Mouse (Mus musculus): ENCODE results near the gene Uvrag.
"Not testable (repeated sequence)": the region's sequence is repeated elsewhere in the genome, so short reads cannot be mapped to it uniquely, and the experiment has no call there.

Gene Uvrag

GRCm38 (mm10) chr7:99100087-99100486 lies 40.9 kb downstream of the Uvrag start:
- no peak for DNase-seq (ENCODE audit: low spot score in 2 of 2)

- no peak for DNase-seq (ENCODE audit: low spot score in 2 of 2)
These were observed 43.2 kb downstream of the Uvrag start for GRCm38 (mm10) chr7:99097781-99098180.

DNA sequence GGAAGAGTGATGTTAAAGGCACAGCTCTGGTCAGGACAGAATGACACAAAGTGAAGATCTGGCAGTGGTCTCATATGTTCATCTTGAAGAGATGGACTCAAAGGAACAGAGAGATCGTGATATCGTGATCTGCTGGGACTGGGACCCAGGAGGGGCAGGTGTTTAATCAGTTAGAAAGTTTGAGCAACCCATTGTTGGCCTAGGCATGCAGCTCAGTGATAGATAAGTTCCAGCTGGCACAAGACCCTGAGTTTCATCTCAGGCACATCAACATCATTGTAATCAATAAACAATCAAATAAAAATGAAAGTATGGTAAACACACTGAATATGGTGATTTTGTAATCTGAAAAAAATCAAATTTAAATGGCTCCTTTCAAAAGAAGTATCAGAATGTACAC lies 43.8 kb downstream of the Uvrag start:
- DNase-seq (ENCODE audit: low spot score in 2 of 2), result no peak

DNA sequence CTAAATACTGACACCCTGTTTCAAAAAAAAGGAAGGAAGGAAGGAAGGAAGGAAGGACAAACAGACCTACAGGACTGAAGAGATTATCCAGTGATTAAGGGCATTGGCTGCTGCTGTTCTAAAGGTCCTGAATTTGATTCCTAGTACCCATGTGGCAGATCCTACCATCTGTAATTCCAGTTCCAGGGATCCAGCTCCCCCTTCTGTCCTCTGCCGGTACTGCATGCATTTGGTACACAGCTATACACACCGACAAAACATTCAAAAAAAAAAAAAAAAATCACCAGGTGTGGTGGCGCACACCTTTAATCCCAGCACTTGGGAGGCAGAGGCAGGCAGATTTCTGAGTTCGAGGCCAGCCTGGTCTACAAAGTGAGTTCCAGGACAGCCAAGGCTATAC lies 45.8 kb downstream of the Uvrag start:
- DNase-seq (ENCODE audit: low spot score in 2 of 2), result no peak

GRCm38 (mm10) chr7:99094336-99094735 lies 46.6 kb downstream of the Uvrag start:
- no peak for DNase-seq (ENCODE audit: low spot score in 2 of 2)

GRCm38 (mm10) chr7:99091915-99092645 lies 48.9 kb downstream of the Uvrag start:
- DNase-seq (ENCODE audit: low spot score in 2 of 2), result no peak

DNA sequence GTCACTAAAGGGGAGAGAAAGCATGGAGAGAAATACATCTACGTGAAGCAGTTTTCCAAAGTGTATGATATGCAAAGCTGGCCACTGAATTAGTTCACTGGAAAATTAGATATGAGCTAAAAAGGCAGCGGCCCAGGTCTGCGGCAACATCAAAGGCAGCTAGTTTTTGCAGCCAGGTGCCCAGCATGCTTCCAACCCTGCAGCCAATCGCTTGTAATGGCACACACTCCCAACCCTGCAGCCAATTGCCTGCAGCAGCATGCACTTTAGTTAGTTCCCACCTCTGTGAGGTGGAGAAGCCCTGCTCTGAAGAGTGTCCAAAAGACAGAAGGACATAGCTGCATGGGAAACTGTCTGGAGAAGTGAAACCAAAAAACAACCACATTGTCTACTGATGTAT lies 51.2 kb downstream of the Uvrag start:
- no peak for DNase-seq (ENCODE audit: low spot score in 2 of 2)

GRCm38 (mm10) chr7:99088576-99089346 lies 52.2 kb downstream of the Uvrag start:
- DNase-seq (ENCODE audit: low spot score in 2 of 2), result no peak

- DNase-seq (ENCODE audit: low spot score in 2 of 2), result no peak
These were observed 53.4 kb downstream of the Uvrag start for GRCm38 (mm10) chr7:99087581-99087980.

GRCm38 (mm10) chr7:99086646-99087443 lies 54.1 kb downstream of the Uvrag start:
- no peak for DNase-seq (ENCODE audit: low spot score in 2 of 2)

DNA sequence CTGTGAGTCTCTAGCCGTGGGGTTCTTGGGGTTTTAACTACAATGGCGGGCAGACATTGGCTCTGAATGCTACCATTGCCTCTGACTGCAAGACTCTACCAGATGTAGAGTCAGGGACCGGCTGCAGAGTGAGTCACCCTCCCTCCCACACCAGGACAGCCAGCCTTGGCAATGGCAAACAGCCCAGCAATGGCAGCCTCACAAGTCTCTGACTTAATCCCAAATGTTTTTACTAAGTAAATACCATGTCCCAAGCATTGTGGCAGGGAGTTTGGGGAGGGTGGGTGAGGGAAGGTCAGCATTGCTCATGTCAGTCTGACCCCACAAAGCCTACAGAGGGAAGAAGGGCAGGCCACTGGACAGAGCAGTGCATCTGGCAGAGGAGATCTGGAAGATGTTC lies 55.7 kb downstream of the Uvrag start:
- no peak for DNase-seq (ENCODE audit: low spot score in 2 of 2)

DNA sequence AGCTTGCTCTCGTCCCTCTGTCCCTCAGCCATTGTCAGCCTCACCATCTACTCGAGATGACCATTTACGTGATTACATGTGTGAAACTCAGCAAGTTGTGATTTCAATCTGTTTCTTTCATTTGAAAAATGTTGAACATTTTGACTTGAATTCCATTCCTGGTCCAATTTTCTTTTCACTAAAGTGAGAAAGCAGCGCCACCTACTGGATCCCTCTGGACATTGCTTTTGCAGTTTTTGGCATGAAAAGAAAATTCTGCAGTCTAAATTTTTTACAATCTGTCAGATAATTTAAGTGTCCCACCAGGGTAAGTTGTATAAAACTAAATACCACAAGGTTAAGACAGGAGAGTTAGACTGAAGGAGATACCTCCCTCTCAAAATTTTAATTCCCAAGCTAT lies 61.4 kb downstream of the Uvrag start:
- DNase-seq (ENCODE audit: low spot score in 2 of 2), result peak in 1 of 2 experiments; percentile 28

GRCm38 (mm10) chr7:99078805-99079204 lies 62.1 kb downstream of the Uvrag start:
- no peak for DNase-seq (ENCODE audit: low spot score in 2 of 2)

DNA sequence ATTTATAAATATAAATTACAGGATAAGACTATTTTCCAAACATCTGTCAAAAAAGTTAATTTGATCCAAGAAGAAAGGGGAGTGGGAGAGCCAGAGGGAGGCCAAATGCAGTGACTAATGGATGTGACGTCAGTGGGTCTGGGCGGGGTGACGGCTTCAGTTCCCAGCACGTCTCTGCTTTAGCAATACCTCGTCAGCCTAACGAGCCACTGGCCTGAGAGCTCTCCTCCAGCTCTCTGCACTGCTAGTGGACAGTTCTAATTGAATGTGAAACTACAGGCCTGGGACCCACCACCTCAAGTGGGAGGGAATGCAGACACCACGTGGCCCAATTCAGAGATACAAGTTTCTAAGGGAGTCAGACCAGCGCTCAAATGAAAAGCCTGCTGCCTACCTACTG lies 63.7 kb downstream of the Uvrag start:
- DNase-seq (ENCODE audit: low spot score in 2 of 2), result no peak

GRCm38 (mm10) chr7:99075101-99075500 lies 65.8 kb downstream of the Uvrag start:
- no peak for DNase-seq (ENCODE audit: low spot score in 2 of 2)

DNA sequence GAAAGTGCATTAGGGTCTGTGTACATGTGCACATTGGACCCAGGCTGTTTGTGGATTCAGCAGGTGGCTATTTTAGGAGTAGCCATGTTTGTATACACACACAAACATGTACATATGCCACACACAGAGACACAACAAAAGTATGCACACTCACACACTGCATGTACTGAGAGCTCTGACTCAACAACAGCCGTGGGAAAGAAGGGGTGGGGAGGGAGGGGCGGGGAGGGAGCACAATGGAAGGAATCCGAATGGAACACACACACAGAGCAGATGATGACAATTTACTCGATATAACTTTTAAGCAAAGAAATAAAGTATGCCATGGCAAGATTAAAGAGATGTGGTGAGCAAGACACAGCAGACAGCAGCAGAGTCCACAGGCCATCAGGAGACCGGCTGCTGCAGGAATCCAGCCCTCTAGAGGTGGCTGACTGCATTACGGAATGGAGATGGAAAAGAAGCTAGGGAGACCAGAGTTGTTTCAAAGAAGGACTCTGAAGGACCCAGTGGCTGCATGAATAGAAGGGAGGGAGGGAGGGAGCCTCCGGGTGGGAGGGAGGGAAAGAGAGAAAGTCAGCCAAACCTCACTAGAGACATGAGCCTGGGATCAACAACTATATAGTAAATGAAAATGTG lies 67.1 kb downstream of the Uvrag start:
- no peak for DNase-seq (ENCODE audit: low spot score in 2 of 2)

DNA sequence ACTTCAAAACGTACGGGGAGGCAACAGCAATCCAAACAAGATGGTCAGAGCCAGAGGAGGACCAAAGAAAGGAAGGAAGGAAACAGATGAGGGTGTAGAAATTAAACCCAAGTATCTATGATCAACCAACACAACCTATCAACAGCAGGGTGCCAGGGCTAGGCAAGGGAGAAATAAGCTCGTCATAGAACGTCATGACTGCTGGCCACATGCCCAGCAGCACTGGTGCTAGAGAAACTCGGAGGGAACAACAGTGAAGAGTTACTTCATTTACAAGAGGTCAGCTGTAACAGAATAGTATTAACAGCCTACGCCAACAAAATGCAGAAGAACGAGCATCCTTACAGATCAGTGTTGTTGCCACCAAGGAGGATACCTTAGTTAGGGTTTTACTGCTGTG lies 73.2 kb downstream of the Uvrag start:
- DNase-seq (ENCODE audit: low spot score in 2 of 2), result no peak

GRCm38 (mm10) chr7:99065920-99066319 lies 75.0 kb downstream of the Uvrag start:
- no peak for DNase-seq (ENCODE audit: low spot score in 2 of 2)

DNA sequence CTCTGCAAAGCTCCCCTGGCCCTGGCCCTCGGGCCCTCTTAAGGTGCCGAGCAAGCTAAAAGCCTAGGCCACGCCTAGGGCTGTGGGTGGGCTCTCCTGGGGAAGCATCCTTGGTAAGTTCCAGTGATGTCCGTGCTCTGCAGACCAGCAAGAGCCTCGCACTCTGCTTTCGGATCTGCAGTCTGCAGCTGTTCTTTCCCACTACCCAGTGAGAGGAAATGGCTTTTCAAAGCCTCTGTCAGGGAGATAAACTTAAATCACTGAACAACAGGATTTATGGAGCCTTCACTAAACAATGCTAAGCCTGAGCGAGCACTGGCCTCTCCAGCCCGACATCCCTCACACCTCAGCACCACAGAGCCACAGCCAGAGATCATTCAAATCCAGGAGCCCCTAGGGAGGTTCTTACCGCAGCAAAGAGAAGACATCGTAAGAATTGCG lies 75.5 kb downstream of the Uvrag start:
- DNase-seq (ENCODE audit: low spot score in 2 of 2), result no peak

DNA sequence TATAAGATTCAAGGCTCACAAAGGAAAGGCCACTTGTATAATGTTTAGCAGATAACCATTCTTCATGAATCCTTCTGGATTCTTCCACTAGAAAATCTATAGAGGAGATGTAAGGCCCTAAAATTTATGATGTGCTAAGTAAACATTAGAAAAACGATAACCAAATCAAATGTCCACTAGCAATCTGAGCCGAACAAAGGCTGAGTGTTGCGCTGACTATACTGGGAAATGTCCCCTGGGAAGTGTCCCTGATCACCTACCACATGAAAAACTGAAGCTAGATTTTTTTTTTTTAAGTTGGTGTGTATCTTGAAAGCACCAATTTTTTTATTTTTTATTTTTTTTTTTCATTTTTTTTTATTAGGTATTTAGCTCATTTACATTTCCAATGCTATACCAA lies 76.1 kb downstream of the Uvrag start:
- DNase-seq (ENCODE audit: low spot score in 2 of 2), result no peak

DNA sequence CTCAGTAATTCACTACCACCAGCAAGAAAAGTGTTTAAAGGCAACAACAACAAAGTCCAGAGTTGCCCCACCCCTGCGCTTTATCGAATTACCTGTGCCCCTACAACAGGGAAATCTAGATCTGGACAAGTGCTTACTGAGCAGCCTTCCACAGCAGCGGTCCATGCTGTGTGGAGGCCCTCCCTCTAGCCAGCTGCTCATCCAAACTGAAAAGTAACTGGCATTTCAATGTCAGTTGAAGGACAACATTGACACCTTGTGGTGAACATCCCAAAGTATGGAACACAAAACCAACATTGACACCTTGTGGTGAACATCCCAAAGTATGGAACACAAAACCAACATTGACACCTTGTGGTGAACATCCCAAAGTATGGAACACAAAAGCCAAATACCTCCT lies 78.7 kb downstream of the Uvrag start:
- DNase-seq (ENCODE audit: low spot score in 2 of 2), result not testable (repeated sequence)

Measured in right cerebral cortex, postnatal 36 days (tissue).